Mouse (Mus musculus) neural tube, embryonic 14.5 days (tissue): ENCODE results near the gene Gm26657. TPM values are rescaled to one million over a fixed set of nuclear protein-coding genes. Genes with fewer than 3 reads are reported as not detected.

Experiments used
- polyA plus RNA-seq: library from polyadenylated mRNA; unstranded; fragments of >200 nt; fragmentation: Nextera tagmentation; extraction: Ambion mirVana; gene quantifications from 2 replicates; pipeline ENCODE4 v1.2.1, GENCODE M21; 2014

Gene Gm26657
- polyA plus RNA-seq, 1 experiment from 2014 or later = not detected

Other genes starting within 250 kb of the Gm26657 start
- gene Actl7b, start 1.4 kb downstream of the Gm26657 start, polyA plus RNA-seq = not detected in 2 replicates
- not detected in 2 replicates for gene Actl7a, start 3.3 kb downstream of the Gm26657 start, polyA plus RNA-seq
- 76.9 and 94.1 TPM in 2 replicates for gene Elp1, start 62.3 kb downstream of the Gm26657 start, polyA plus RNA-seq
- gene Fam206a, start 62.3 kb downstream of the Gm26657 start, polyA plus RNA-seq = 17.8 and 19.0 TPM in 2 replicates
- 14.4 and 22.8 TPM in 2 replicates for gene Ctnnal1, start 125.1 kb downstream of the Gm26657 start, polyA plus RNA-seq
- gene Tmem245, start 207.4 kb downstream of the Gm26657 start, polyA plus RNA-seq = 9.3 and 11.0 TPM in 2 replicates